Mouse (Mus musculus) hindlimb bud, embryonic 11.5 days (tissue): ENCODE data around the gene Gm973.

Experiments
- DNase-seq: peaks from one replicate; pipeline ENCODE4 v3.0.0-alpha.2; 2012; ENCODE audit warnings: low read depth, low spot score; ENCODE audit errors: extremely low spot score

Gm973 gene

GRCm38 (mm10) chr1:59683926-59684818 is 168.1 kb downstream of the Gm973 start:
- no peak for DNase-seq

- DNase-seq = peak; percentile 95
These were observed 169.0 kb downstream of the Gm973 start, which contains the start of gene Nop58 for GRCm38 (mm10) chr1:59684819-59685755. Gene Nop58 (plus strand): TSS chr1:59684971.
